19 mouse cellular contexts compared by ENCODE assay signal in genomic region chr19:10758708-10759107, GRCm38 (mm10). TPM values are rescaled to one million over a fixed set of nuclear protein-coding genes. Genes with fewer than 3 reads are reported as not detected.
DNase-seq lines count a peak whose midpoint lies in the region; ATAC-seq and TF ChIP-seq lines count a peak whose summit lies in the region.
"Had no signal": no experiment of that assay in that cellular context is flagged by ENCODE, and none has a peak within 500 bp of the region (broad histone marks: within the 10 kb centered on the region; RNA-seq: fewer than 3 reads in every experiment).

No protein-coding gene starts in this region.

- ATAC-seq in hindbrain, embryonic 13.5 days (ENCODE audit: low FRiP score), result no peak
- no peak for ATAC-seq in hindbrain, embryonic 12.5 days (ENCODE audit: low FRiP score)
- no peak for ATAC-seq in stomach, embryonic 14.5 days (ENCODE audit: insufficient number of reproducible peaks, insufficient read depth, low FRiP score, low read depth)
- no peak for ATAC-seq in stomach, postnatal 0 days (ENCODE audit: low FRiP score, low TSS enrichment)
- no peak for ATAC-seq in megakaryocyte-erythroid progenitor cell, adult 5-6 weeks (replicated peaks; ENCODE audit: low FRiP score, low TSS enrichment, poor library complexity, severe bottlenecking)
- ATAC-seq: intestine, embryonic 16.5 days; liver, postnatal 0 days; midbrain, embryonic 15.5 days had no signal

- no peak overlapping the region for H3K9ac ChIP-seq in hindbrain, embryonic 13.5 days
- no peak overlapping the region for H3K9ac ChIP-seq in hindbrain, embryonic 12.5 days
- no peak overlapping the region for H3K9ac ChIP-seq in stomach, embryonic 14.5 days (replicated peaks; ENCODE audit: low read depth, low read length)
- no peak overlapping the region for H3K9ac ChIP-seq in stomach, postnatal 0 days (ENCODE audit: low read length)
- H3K9ac ChIP-seq: heart, embryonic 15.5 days; liver, postnatal 0 days; midbrain, embryonic 15.5 days had no signal

- no peak for TF ChIP-seq EP300 in stomach, postnatal 0 days (optimal IDR thresholded peaks at IDR 0.05)

- H3K27me3 ChIP-seq in hindbrain, embryonic 13.5 days, result no peaks in the 10 kb centered on the region
- no peaks in the 10 kb centered on the region for H3K27me3 ChIP-seq in hindbrain, embryonic 12.5 days
- H3K27me3 ChIP-seq in stomach, embryonic 14.5 days (ENCODE audit: control insufficient read depth, insufficient read depth, low read length), result no peaks in the 10 kb centered on the region
- H3K27me3 ChIP-seq in stomach, postnatal 0 days (ENCODE audit: control insufficient read depth, insufficient read depth, low read length), result no peaks in the 10 kb centered on the region
- H3K27me3 ChIP-seq: heart, embryonic 15.5 days; midbrain, embryonic 15.5 days had no signal

- H3K9me3 ChIP-seq in hindbrain, embryonic 13.5 days, result no peaks in the 10 kb centered on the region
- no peaks in the 10 kb centered on the region for H3K9me3 ChIP-seq in hindbrain, embryonic 12.5 days (replicated peaks)
- H3K9me3 ChIP-seq in stomach, embryonic 14.5 days (ENCODE audit: control insufficient read depth, low read depth, low read length), result no peaks in the 10 kb centered on the region
- no peaks in the 10 kb centered on the region for H3K9me3 ChIP-seq in stomach, postnatal 0 days (ENCODE audit: control insufficient read depth, low read length)
- H3K9me3 ChIP-seq: heart, embryonic 15.5 days; limb, embryonic 10.5 days; midbrain, embryonic 15.5 days had no signal

- H3K36me3 ChIP-seq in hindbrain, embryonic 13.5 days, result no peaks in the 10 kb centered on the region
- H3K36me3 ChIP-seq in hindbrain, embryonic 12.5 days, result no peaks in the 10 kb centered on the region
- no peaks in the 10 kb centered on the region for H3K36me3 ChIP-seq in stomach, embryonic 14.5 days (ENCODE audit: control insufficient read depth, insufficient read depth, low read length)
- H3K36me3 ChIP-seq in stomach, postnatal 0 days (ENCODE audit: control insufficient read depth, insufficient read depth, low read length), result no peaks in the 10 kb centered on the region
- H3K36me3 ChIP-seq: heart, embryonic 15.5 days; limb, embryonic 10.5 days; midbrain, embryonic 15.5 days had no signal

- TF ChIP-seq CTCF in stomach, postnatal 0 days (IDR thresholded peaks at IDR 0.05; ENCODE audit: low read depth), result no peak

- peaks cover 16% of the 10 kb centered on the region for H3K4me1 ChIP-seq in hindbrain, embryonic 13.5 days (replicated peaks)
- H3K4me1 ChIP-seq in hindbrain, embryonic 12.5 days, result peaks cover 11% of the 10 kb centered on the region
- peaks cover 9% of the 10 kb centered on the region for H3K4me1 ChIP-seq in stomach, embryonic 14.5 days (ENCODE audit: control insufficient read depth, insufficient read depth, low read length)
- H3K4me1 ChIP-seq in stomach, postnatal 0 days (replicated peaks; ENCODE audit: control insufficient read depth, insufficient read depth), result peaks cover 3% of the 10 kb centered on the region; the same call in 1 of the 2 replicates
- H3K4me1 ChIP-seq: limb, embryonic 10.5 days; midbrain, embryonic 15.5 days had no signal

- 35% methylated on average over 6 of the region's 6 CpGs for WGBS in hindbrain, embryonic 13.5 days
- WGBS in hindbrain, embryonic 12.5 days, result 45% methylated on average over 6 of the region's 6 CpGs
- WGBS in stomach, embryonic 14.5 days, result 27% methylated on average over 6 of the region's 6 CpGs
- WGBS in stomach, postnatal 0 days, result 24% methylated on average over 6 of the region's 6 CpGs

- peak; percentile 33 for DNase-seq in embryo, embryonic 10.5 days (ENCODE audit: low spot score)
- no peak for DNase-seq in embryo, embryonic 9.5 days (ENCODE audit: extremely low spot score)
- no peak for DNase-seq in stomach, postnatal 0 days (ENCODE audit: low spot score)
- DNase-seq in right cerebral cortex, adult 2 months (ENCODE audit: low spot score in 2 of 2), result no peak
- DNase-seq: cerebellum, adult 8-10 months; gastrocnemius, postnatal 10 days; heart, adult 11 months; kidney, postnatal 36 days; layer of hippocampus, adult 9-11 months; liver, postnatal 0 days; thymus, postnatal 4 days had no signal

- H3K4me2 ChIP-seq in hindbrain, embryonic 13.5 days, result no peak overlapping the region
- no peak overlapping the region for H3K4me2 ChIP-seq in hindbrain, embryonic 12.5 days (replicated peaks)
- H3K4me2 ChIP-seq in stomach, embryonic 14.5 days (replicated peaks; ENCODE audit: low read depth, low read length), result no peak overlapping the region
- no peak overlapping the region for H3K4me2 ChIP-seq in stomach, postnatal 0 days (replicated peaks; ENCODE audit: low read depth)
- H3K4me2 ChIP-seq: heart, embryonic 15.5 days; midbrain, embryonic 15.5 days had no signal

- H3K27ac ChIP-seq in hindbrain, embryonic 13.5 days, result peak overlapping the region; percentile 48; the same call in 1 of the 2 replicates
- no peak overlapping the region for H3K27ac ChIP-seq in hindbrain, embryonic 12.5 days
- H3K27ac ChIP-seq in stomach, embryonic 14.5 days (ENCODE audit: low read length), result peak overlapping the region; percentile 62; the same call in 1 of the 2 replicates
- H3K27ac ChIP-seq in stomach, postnatal 0 days (replicated peaks), result no peak overlapping the region
- H3K27ac ChIP-seq: limb, embryonic 10.5 days; midbrain, embryonic 15.5 days had no signal

- no peak overlapping the region for H3K4me3 ChIP-seq in hindbrain, embryonic 13.5 days
- no peak overlapping the region for H3K4me3 ChIP-seq in hindbrain, embryonic 12.5 days
- no peak overlapping the region for H3K4me3 ChIP-seq in stomach, embryonic 14.5 days (ENCODE audit: low read depth, low read length)
- no peak overlapping the region for H3K4me3 ChIP-seq in stomach, postnatal 0 days (ENCODE audit: low read depth, low read length)
- H3K4me3 ChIP-seq: heart, embryonic 15.5 days; limb, embryonic 10.5 days; midbrain, embryonic 15.5 days had no signal

RNA-seq across cellular contexts. Expression of gene Cd5, which starts 19.9 kb away (rescaled TPM):
- 0.21 and 0.35 TPM in 2 replicates for polyA plus RNA-seq in hindbrain, embryonic 13.5 days (2015; fragmentation: Nextera tagmentation; extraction: Ambion mirVana)
- polyA plus RNA-seq in hindbrain, embryonic 12.5 days (2016; fragmentation: Nextera tagmentation; extraction: Ambion mirVana), result 0.17 and 0.31 TPM in 2 replicates
- 0.77 and 2.1 TPM in 2 replicates for polyA plus RNA-seq in stomach, embryonic 14.5 days (2014; fragmentation: Nextera tagmentation; extraction: Ambion mirVana)
- polyA plus RNA-seq in stomach, postnatal 0 days (2015; fragmentation: Nextera tagmentation; extraction: Ambion mirVana), result 1.6 and 1.8 TPM in 2 replicates
- 3.2 and 3.7 TPM in 2 replicates for total RNA-seq in megakaryocyte-erythroid progenitor cell, adult 5-6 weeks (2014; fragmentation: Nextera tagmentation)
- not detected in 2 replicates for total RNA-seq in megakaryocyte-erythroid progenitor cell, adult 5-6 weeks (2017)
- polyA plus RNA-seq: intestine, embryonic 16.5 days had no signal

Comparison
In these comparisons a context has a peak if more than half of its experiments do, and no peak if none do; other contexts are left out.
1. H3K27ac ChIP-seq: peak in hindbrain, embryonic 13.5 days (single experiment) and stomach, embryonic 14.5 days (single experiment); none in hindbrain, embryonic 12.5 days (single experiment) and stomach, postnatal 0 days (single experiment).